Mouse (Mus musculus): ENCODE measurements around the gene Mapkapk2.
A peak's percentile ranks its signal among the peaks of the same experiment; 100 is the strongest.

Mapkapk2 gene

DNA sequence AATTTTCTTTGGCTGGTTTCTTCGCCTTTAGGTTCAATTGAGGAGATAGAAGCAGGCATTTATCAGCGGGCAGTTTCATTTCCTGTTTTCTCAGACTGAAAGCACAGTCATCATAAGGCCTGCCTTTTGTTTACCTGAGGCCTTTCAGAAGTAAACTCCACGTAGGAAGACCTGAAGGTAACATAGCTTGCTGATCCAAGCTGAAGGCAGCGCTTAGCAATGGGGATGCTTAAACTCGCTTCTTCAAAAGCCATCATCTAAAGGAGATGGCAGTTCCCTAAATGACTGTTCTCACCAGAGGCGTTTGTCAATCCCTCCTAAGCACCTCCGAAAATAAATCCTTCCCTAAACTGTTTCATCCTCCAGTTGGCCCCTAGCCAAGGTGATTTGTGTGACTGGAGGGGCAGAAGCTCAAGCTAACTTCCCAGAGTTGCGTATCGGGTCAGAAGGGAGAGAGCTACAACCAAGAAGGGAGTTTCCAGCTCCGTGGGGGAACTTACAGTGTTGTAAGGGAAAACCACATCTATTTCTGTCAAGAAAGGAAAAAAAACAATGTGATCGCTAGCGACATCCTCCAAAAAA is 13.0 kb upstream of the Mapkapk2 start:
- peak; percentile 60 for DNase-seq (ENCODE audit: low spot score)

DNA sequence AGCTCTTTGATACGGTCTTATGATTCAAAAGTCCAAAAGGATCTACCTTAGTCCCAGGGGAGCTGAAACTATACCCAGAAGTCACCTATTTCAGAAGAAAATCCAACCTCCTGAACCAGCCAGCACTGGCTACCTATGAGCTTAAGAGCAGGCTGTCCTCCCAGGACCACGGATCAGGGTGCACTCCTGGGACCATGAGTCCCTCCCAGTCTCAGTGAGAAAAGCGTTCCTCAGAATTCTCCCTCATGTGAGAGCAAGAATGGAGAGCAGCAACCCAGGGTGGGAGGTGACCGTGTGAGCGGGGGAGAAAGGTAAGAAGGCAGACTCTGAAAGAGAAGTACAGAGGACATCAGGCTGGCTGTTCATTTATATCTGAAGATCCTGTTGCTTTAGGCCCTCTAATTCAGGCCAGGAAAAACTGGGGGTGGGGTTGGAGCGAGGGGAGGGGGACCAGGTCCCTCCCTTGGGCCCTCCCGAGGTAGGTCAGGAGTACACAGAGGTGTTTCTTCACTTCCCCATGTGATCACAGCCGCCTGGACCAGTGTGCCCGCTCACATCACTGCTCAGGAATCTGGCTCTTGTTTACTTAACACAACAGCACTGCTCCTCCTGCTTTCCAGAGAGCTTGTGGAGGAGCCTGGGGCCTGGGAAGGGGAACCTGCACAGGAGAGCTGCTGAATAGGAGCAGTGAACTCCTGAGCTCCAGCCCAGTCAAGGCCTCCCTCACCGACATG is 10.1 kb upstream of the Mapkapk2 start:
- no peak for DNase-seq (ENCODE audit: low spot score)

DNA sequence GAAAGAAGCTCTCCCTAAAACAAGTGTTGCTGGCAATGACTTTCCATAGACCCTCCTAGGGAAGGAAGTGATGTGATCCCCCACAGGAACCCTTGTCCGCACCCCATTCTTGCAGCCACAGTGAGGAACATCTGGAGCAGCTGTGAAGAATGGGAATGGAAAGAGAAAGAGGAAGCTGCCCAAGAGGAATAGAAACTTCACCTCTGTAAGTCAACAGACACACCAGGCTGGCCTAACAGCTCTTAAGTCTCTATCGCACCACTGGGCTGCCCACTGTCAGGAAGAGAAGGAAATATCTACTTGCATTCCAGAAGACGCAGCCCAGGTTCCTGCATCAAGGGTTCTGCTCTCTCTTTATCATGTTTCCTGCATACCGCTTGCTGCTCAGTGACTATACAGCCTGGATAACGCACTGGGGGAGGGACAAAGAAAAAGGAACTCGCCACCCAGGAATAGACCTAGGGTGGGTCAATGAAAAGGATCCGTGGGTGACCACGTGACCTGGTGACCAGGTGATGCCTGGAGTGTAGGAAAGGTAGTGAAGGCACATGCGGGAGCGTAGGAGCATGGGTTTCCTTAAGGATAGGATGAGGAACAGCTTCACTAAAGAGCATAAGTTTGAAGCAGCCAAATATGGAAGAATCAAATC is 6.3 kb upstream of the Mapkapk2 start:
- DNase-seq (ENCODE audit: low spot score) = no peak

DNA sequence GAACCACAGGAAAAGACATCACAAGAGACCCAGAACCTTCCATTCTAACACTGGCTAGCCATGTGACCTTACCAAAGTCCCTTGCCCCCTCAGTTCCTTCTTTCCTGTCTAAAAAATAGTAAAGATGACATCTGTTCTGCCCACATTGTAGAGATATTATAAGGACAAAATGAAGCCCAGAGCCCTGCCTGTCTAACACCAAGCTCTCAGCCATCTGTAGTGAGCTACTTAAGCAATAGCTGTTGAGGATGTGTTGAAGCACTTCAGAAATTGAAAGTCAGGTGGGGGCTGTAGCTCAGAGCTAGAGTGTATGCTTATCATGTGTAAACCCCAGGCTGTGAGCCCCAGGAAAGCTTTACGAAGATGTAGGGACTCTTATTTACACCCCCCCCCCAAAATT is 3.2 kb upstream of the Mapkapk2 start:
- DNase-seq (ENCODE audit: low spot score) = no peak

DNA sequence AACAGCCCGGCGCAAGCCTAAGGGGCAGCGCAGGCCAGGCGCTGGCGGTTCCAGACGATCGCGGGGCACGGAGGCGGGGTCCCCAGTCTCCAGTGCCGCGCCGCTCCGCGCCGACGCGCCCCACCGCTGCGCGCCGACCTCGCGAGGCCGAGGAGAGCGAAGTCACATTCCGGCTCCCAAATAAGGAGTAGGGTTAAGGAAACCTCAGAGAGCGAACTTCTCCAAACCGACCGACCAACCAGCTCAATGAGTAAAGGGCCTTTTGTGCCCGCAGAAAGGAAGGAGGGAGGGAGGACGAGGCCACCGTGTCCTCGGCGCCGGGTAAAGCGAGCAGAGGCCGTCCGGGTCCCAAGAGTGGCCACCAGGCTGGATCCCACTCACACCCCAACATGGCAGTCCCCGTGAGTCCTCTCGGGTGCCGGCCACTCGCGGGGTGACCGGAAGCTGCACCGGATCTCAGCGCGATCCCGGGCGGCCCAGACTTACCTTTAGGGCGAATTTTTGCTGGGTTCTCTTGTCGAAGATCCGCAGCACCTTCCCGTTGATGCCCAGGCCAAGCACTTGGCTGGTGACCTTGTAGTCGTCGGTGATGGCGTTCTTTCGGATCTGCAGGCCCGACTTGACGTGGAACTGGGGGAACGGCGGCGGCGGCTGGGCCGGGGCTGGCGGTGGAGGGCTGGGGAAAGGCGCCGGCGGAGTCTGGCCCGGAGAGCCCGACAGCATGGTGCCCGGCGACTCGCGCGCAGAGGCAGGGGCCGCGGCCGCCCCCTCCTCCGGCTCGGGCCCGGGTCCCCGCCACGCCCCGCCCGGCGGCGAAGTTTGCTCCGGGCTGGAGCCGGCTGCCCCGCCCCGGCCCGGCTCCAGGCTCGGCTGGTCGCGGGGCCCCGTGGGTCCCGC is 575 bp downstream of the Mapkapk2 start:
- DNase-seq (ENCODE audit: low spot score) = peak; percentile 48

DNA sequence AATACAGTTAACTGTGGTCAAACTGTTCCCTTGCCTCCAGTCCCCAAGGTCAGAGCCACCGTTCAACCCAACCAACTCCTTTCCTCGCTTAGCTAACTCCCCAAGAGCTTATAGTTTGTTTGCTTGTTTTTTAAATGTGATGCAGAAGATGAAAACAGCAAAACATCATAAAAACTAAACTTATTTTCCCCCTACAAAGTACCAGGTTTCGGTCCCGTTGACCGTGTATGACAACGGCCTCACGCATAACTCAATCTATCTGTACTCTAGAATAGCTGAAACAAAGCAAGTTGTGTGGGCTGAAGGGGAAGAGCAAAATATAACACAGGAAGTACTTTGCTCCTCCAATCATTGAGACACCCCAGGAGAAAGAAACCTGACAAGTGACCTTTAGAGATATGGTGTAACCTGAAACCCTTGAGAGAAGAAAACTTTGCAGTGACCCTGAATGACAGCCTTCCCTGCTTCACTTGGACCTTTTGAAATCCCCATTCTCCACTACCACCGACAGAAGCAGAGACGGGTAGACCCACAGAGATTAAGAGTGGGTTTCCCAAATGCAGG is 1.4 kb downstream of the Mapkapk2 start:
- DNase-seq (ENCODE audit: low spot score) = no peak

DNA sequence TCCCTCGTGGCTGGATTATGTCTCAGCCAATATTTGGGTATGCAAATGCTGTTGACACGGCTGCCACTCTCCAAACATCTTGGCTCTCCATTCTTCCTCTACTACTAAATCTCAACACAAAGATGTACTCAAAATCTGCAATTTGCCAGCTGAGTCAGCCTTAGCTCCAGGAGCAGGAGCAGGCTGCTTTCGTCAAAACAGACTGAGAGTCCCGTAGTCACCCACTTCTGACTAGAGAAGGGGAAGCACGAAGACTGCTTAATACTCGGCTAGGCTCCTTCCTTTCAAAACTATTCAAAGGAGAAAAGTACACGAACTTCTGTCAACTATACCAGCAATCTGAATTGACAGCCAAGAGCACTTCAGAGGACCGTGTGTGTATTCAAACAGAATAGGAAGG is 2.1 kb downstream of the Mapkapk2 start:
- no peak for DNase-seq (ENCODE audit: low spot score)

DNA sequence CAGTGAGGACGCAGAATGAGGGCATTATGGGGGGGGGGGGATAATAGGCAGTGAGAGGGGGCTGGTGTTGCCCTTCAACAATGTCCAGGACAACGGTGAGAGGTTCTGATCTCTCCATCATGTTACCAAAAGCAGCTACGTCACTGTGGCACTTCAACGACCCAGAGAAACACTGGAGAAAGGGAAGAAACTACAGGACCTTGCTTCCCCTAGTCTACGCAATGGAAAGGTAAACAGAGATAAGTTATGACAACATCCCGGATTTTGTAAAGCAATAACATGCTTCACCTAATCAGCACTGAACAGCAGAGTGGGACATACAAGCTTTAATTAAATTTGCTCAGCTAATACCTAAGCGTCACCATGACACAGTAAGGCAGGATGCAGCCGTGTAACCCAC is 3.7 kb downstream of the Mapkapk2 start:
- no peak for DNase-seq (ENCODE audit: low spot score)

DNA sequence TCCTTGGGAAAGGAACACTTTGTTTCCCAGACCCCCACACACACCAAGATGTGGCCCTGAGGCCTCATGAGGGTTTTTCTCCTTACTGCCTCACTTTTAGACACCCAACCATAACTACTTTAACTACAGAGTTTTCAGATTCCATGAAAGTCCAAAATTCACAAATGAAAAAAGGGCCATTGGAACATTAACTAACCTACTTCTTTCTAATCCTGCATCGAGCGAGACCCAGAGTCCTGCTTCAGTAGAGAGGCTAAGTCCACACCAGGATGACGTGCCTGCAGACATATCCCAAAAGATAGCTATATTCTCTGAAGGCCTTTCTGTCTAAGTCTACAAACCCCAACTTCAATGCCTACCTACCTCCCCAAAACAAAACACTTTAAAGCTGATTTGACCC is 4.8 kb downstream of the Mapkapk2 start:
- no peak for DNase-seq (ENCODE audit: low spot score)

DNA sequence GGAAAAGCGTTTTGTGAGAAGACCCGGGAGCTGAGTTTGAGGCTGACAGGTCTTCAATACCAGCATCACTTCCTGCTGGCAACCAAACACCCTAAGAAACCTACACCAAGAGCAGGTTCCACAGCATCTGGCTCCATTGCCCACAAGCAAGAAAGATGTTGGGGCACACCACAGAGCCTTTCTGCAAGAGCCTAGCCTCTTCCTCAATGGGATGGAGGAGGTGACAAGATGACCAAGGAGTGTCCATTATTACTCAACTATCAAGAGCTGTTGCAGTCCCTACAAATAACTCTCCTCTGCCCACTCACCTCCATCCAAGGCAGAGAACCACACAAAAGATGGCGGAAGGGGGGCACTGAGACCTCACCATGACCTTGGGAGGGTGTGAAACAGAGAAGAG is 5.5 kb downstream of the Mapkapk2 start:
- DNase-seq (ENCODE audit: low spot score) = no peak

DNA sequence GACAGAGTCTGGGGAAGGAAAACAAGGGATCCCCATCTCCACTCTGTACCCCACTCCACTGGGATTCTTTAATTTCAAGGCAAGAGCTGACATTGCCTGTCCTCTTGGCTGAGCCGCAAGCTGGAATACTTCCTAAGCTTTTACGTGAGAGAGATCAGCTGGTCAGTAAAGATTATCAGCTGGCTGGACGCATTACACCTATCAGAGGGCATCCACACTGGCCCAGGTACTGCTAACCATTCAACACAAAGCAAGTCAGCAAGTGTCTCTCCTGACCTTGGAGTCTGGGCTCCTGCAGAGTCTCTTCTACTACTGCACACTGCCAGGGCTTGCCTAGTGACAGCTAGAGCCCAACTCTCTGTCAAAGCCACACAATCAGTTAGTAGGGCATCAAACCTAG is 6.1 kb downstream of the Mapkapk2 start:
- no peak for DNase-seq (ENCODE audit: low spot score)

DNA sequence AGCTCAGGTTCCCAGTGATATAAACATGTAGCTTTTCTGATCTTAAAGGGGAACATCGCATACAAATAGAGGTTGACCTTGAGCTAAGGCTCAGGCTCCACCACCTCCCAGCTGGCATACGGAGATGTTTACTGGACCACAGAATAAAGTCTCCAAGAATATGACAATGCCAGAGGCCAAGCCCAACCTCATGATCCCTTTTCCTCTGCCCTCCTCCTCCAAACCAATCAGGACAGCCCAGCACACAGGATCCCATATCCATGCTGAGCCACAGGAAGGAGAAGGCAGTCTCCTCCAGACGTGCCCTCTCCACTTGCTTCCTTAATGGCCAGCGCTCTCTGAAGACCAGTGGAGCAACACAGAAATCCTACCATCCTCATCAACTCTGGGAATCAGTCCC is 6.7 kb downstream of the Mapkapk2 start:
- no peak for DNase-seq (ENCODE audit: low spot score)

DNA sequence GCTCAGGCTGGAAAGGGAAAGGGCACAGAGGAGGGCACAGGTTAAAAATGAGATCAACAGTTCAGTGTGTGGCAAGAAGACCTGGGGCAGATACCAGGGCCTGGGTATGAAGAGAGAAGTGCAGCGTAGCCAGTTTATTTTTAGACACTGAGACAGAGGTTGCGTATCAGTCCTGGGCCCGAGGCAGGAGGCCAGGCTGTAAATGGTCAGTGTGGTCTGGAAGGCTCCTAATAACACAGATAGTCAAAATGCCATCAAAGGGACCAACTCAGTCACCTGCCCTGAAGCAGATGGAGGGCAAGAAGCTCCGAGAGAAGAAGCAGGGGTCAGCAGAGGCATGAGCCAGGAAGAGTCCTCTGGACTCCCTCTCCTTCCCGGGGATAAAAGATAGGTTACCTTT is 7.4 kb downstream of the Mapkapk2 start:
- no peak for DNase-seq (ENCODE audit: low spot score)

DNA sequence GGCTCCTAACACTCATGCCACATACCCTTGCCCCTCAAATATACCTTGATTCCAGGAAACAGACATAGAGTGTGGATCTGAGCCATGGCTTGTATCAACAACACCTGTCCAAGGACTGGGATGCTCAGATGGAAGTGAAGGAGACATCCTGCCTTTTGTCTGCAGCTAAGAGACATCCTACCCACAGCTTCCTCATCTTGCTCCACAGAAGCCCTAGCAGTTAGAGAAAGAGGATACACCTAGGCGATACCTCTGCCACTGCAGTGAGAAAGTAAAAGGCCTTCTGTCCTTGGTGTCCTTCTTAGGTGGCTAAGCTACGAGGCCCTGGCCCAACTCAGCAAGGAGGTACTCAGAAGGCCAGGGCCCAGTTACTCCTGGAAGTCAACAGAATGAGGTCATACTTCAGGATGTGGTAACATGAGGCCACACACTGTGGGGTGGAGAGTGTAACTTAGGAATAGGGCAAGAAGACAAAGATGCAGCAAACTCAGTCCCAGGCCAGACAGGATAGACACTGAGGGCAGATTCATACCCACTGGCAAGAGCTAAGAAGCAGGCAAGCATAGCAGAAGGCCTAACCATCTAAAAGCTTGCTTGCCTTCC is 8.0 kb downstream of the Mapkapk2 start:
- no peak for DNase-seq (ENCODE audit: low spot score)

DNA sequence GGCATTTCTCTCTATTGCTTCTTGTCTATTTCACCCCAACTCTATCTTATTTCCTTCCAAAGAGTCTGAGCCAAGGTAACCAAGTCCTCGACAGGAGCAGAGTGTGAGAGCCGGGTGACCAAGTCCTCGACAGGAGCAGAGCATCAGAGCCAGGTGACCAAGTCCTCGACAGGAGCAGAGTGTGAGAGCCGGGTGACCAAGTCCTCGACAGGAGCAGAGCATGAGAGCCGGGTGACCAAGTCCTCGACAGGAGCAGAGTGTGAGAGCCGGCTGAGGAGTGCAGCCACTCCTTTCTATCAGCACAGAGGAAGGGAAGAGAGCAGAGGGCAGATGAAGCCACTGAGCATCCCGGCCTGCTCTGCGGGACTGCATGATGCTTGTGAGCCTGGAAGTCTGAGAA is 9.1 kb downstream of the Mapkapk2 start:
- no peak for DNase-seq (ENCODE audit: low spot score)

DNA sequence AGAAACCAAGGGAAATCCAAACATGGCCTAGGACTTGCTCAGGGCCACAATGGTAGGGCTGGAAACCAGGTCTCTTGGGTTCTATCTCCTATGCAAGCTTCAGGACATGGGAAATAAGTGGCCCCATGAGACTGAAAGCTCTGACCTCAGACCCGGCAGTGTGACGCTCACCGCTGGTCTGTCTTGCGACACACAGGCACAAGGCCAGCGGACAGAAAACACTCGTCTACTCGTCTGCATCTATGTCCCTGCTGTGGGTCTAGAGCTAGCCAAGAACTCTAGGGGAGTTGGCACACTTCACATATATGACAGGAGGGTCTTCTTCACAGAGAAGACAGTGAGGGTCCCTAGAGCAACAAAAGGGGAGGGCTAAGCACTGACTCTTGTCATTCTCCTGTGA is 10.7 kb downstream of the Mapkapk2 start:
- no peak for DNase-seq (ENCODE audit: low spot score)

DNA sequence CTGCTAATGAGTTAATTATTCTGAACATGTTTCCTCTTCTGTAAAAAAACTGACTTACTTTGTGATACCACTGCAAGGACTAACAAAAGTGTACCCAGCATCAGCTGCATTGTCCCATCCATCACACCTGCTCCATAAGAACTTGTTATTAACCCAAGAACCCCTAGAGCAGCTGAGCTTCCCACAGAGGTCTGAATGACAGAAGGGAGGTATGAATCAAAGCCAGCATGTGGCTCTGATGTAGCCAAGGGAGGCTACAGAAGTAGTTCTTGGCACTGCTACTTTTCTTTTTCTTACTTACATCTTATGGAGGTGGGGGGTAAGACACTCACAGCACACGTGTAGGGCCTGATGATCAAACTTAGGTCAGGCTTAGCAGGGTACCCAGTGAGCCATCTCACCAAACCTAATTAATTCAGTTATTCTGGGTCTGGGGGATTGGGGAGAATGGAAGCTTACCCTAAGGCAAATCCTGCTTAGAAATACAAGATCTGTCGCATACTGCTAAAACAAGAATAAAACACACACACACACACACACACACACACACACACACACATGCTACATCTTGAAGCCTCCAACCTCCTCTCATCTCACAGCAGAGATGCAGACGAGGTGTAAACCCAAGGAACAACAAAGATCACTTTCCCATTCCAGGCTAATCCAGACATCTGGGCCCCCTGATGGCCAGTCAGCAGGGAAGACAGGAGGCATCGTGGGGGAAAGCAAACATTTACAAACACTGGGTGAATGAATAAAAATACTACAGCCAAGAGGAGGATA is 11.5 kb downstream of the Mapkapk2 start:
- no peak for DNase-seq (ENCODE audit: low spot score)

DNA sequence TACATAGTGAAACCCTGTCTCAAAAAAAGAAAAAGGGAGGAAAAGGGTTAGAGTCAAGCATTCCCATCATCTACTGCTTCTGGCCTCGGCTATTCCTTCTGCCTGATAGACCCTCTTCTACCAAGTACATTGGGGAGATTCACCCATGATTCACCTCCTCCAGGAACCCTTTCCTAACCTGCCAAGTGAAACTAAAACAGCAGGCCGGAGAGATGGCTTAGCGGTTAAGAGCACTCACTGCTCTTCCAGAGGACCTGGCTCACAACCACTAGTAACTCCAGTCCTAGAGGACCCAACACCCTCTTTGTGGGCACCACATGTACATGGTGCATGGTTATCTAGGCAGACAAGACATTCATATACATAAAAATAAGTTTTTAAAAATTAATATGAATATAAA is 12.4 kb downstream of the Mapkapk2 start:
- DNase-seq (ENCODE audit: low spot score) = no peak

DNA sequence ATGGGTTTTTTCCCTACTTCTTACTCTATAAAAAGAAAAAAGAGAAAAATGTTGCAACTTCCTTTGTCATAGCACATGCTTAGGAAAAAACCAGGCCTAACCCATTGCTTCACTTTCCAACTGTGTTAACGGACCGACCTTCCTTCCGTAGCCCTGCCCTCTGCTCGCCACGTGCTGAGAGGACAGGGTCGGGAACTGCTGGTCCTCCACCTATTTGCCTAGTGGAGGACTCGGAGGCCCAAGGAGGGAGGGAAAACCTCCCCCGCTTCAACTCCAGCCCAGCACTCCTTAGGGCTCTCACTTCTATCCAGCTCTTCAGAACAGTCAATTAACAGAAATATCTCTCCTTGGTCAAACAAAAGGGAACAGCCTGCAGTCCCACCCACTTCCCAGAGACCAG is 13.3 kb downstream of the Mapkapk2 start:
- no peak for DNase-seq (ENCODE audit: low spot score)

DNA sequence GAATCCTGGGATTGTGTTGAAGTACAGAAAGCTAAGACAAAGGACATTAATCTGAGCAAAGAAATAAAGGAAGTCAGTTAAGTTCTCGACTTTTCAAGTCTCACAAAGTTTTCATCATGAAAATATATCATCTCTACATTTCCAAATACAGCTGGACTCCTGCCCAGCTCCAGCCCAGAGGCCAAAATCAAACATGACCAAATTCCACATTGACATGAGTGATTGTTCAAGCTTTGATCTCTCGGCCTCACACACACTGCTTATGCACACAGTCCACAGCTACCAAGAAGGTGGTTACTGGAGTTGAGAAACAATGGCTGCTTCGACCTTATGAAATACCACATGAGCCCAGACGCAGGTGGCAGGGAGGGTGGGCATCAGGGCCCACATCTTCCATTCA is 14.0 kb downstream of the Mapkapk2 start:
- DNase-seq (ENCODE audit: low spot score) = no peak

DNA sequence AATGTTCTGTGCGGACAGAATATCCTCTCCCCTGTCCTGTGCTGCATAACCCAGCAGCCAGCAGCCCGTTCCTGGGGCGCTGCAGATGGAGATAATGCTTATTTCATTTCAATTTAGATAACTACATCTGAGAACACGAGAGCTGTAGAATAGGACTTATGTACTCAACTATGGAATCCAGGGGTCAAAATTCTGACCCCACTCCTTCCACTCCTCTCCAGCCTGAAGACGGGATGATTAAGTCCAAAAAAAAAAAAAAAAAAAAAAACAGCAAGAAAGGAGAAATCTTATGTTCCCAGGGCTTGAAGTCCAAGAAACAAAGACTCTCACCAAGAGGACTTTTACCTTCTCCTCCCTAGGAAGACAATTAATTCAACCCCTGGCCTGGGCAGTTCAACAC is 14.5 kb downstream of the Mapkapk2 start:
- no peak for DNase-seq (ENCODE audit: low spot score)
